Mouse (Mus musculus): Measurements from ENCODE around the gene Kpna3. TPM values are rescaled to one million over a fixed set of nuclear protein-coding genes. Genes with fewer than 3 reads are reported as not detected.
"Not testable (repeated sequence)": the region's sequence is repeated elsewhere in the genome, so short reads cannot be mapped to it uniquely, and the experiment has no call there.

Gene Kpna3
- total RNA-seq (2021): 10 to 100 TPM; 66.9 to 70.2 TPM
- long read RNA-seq, experiment 1, full-length matches to known transcripts: 41 of 56 reads
- long read RNA-seq, experiment 1, partial matches to known transcripts: 7 of 56 reads
- long read RNA-seq, experiment 1, other reads (novel, unspliced or antisense): 8 of 56 reads
- long read RNA-seq, experiment 2, full-length matches to known transcripts: 68 of 83 reads
- long read RNA-seq, experiment 2, partial matches to known transcripts: 7 of 83 reads
- long read RNA-seq, experiment 2, other reads (novel, unspliced or antisense): 8 of 83 reads

DNA sequence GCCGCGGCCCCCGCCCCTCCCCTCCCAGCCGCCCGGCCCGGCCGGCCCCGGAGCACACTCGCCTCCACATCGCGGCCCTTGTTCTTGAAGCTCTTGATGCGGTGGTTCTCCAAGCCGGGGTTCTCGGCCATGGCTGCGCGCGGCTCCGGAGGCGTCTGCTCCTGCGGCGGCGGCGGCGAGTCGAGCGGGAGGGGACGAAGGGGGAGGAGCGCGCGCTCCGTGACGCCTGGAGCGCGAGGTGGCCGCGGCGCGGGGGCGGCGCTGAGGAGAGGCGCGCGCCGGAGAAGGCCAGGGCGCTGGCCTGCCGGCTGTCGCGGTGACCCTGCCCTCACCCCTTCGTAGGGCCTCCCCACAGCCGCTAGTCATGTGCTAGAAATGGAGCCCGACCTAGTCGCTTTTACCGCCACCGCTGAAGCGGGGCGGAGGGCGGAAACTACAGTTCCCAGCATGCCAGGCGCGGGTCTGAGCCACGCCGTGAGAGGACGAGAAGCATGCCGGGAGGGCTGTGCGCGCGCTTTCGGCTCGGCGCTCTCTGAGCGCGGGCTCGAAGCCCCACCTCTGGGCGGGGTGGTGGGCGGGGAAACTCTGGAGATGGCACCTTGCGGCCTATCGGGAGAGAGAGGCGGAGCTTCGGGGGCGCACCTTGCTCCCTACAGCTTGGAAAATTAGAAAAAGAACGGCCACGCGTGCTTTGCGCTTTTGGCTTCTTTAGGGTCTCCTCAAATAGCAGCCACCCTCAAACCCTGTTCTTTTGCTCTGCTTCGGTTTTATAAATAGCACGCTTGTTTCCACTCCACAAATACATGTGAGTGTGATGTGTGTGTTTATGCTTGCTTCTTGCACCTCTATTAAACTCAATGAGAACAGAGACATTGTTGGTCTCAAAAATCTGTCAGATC lies at the start of gene Kpna3:
Kpna3 (minus strand) TSS at position 214 of the 899 bp plus-strand sequence.
- Histone ChIP-seq H3K27ac (peak within 1 kb of the TSS; percentile 96), H3K4me3 (peak within 1 kb of the TSS; percentile 70)
- TF ChIP-seq CTCF (conservative IDR thresholded peaks at IDR 0.05): no peak
- peak; percentile 95 to 97 for DNase-seq (ENCODE audit: low spot score in 2 of 2)

DNA sequence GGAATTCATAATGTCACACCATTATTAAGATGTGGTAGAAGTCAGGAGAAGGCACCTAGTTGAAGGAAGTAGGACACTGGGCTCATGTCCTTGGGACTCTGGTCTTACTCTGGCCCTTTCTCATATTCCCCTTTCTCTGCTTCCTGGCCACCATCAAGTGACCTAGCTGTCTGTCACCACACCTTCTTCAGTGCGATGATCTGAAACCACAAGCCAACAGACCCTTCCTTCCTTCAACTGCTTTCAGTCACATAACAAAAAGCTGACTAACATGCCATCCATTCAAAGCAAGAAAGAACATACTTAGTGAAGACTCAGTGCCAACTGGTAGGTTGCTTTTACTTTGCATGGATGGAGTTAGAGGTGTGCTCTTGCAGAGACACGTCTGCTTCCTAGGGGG lies 20.7 kb upstream of the Kpna3 start:
- no peak for TF ChIP-seq CTCF (conservative IDR thresholded peaks at IDR 0.05)
- Histone ChIP-seq H3K27ac (no peak overlapping the region), H3K4me3 (no peak overlapping the region)
- DNase-seq (ENCODE audit: low spot score in 2 of 2): no peak

DNA sequence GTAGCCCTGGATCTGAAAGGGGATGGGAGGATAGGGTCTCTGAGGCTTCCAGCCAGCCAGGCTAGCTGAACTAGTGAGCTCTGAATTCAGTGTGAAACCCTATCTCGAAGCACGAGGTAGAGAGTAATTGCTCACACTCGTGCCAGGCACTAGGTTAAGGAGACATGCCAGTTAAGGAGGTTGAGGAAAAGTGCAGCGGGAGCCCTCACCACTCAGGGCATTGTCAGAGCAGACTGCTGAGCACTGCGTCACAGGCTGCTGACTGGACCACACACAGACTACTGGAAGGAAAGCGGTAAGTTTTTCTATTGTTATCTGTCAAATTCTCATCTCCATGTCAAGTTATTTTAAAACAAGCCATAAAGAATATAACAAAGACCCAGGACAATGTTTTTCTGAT lies 17.8 kb upstream of the Kpna3 start:
- Histone ChIP-seq H3K27ac (no peak overlapping the region), H3K4me3 (no peak overlapping the region)
- DNase-seq (ENCODE audit: low spot score in 2 of 2): no peak
- no peak for TF ChIP-seq CTCF (conservative IDR thresholded peaks at IDR 0.05)

DNA sequence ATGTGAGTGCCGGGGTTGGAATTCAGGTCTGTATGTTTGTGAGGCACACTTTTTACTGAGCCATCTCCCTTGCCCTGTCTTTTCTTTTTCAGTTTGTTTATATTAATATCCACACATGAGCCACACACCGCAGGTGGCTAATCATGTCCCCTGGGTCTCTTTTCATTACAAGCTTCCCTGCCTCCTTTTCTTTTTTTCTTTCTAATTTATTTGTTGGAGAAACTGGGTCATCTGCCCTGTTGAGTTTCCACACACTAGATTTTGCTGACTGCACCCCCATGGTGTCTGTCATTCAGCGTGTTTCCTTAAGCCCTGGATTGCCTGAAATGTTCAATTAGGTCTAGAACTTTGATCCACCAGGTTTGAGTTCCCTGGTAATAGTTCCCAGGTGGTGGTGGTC lies 15.9 kb upstream of the Kpna3 start:
- DNase-seq (ENCODE audit: low spot score in 2 of 2): no peak
- Histone ChIP-seq H3K27ac (no peak overlapping the region), H3K4me3 (no peak overlapping the region)
- TF ChIP-seq CTCF (conservative IDR thresholded peaks at IDR 0.05): no peak

DNA sequence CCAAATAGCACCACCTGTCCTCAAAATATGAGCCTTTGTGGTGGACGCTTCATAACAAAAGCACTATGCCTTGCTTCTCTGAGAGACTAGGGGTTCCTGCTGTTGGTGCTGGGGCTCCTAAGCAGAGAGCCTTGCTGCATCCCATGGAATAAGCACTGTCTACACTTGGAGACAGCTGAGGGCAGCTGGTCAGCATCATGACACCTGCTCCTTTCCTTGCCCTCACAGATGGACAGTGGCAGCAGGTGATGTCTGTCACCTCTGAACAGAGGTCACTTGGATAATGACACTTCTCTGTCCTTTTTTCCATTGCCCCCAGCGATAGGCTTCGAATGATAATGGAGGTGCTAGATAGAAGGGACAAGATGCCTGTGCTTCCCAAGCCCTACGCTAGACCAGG lies 13.4 kb upstream of the Kpna3 start:
- no peak overlapping the region for H3K27ac ChIP-seq
- no peak for DNase-seq (ENCODE audit: low spot score in 2 of 2)
- TF ChIP-seq CTCF (conservative IDR thresholded peaks at IDR 0.05): no peak
- no peak overlapping the region for H3K4me3 ChIP-seq

DNA sequence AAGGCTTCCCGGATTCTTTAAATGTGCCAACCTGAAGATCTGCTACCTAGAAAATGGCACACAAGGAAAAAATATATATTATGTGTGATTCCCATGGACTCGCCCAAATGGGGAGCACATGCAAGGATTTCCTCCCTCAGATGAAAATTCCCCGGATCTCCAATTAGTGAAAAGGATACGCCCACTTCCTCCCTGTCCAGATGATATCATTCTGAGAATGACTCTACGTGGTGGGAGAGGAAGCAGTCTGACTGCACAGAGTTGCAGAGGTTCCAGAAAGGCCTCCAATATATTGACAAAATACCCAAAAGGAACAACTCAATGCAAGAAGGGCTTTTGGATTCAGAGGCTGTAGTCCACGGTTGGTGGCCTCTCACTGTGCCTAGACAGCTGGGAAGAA lies 12.8 kb upstream of the Kpna3 start:
- TF ChIP-seq CTCF (conservative IDR thresholded peaks at IDR 0.05): no peak
- no peak overlapping the region for H3K4me3 ChIP-seq
- no peak overlapping the region for H3K27ac ChIP-seq
- DNase-seq (ENCODE audit: low spot score in 2 of 2): no peak

- TF ChIP-seq CTCF (conservative IDR thresholded peaks at IDR 0.05): no peak
- DNase-seq (ENCODE audit: low spot score in 2 of 2): no peak
- no peak overlapping the region for H3K4me3 ChIP-seq
- no peak overlapping the region for H3K27ac ChIP-seq
Measured at GRCm38 (mm10) chr14:61447775-61448174, 8.1 kb upstream of the Kpna3 start.

DNA sequence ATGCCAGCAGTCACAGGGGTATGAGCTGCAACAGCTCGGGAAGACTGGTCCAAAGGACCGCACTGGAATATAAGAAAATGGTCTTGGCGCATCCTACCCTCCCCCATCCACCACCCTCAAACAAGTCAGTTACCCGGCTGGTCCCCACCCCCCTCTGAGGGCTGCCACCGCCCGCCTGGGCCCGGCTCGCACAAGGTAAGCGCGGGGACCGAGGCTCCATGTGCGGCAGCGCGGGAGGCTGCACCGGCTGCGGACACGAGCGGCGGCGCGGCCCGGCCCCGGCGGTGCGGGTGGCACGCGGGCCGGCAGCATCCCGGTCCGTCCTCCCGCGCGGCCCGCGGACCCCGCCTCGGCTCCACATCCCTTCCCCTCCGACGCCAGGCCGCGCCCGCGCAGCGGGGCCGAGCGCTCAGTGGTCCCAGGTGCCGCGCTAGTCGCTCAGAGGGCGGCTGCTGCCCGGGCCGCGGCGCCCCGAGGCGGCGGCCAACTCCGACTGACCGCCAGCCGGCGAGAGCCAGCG lies 473 bp downstream of the Kpna3 start:
- no peak for TF ChIP-seq CTCF (conservative IDR thresholded peaks at IDR 0.05)
- DNase-seq (ENCODE audit: low spot score in 2 of 2): peak; percentile 24 to 56
- Histone ChIP-seq H3K4me3 (peak overlapping the region; percentile 70), H3K27ac (peak overlapping the region; percentile 96)

GRCm38 (mm10) chr14:61438171-61438945 lies 1.3 kb downstream of the Kpna3 start:
- no peak for DNase-seq (ENCODE audit: low spot score in 2 of 2)
- Histone ChIP-seq H3K27ac (peak overlapping the region; percentile 96; the same call in 1 of the 2 replicates), H3K4me3 (peak overlapping the region; percentile 70)
- peak; percentile 55 for TF ChIP-seq CTCF (conservative IDR thresholded peaks at IDR 0.05)

DNA sequence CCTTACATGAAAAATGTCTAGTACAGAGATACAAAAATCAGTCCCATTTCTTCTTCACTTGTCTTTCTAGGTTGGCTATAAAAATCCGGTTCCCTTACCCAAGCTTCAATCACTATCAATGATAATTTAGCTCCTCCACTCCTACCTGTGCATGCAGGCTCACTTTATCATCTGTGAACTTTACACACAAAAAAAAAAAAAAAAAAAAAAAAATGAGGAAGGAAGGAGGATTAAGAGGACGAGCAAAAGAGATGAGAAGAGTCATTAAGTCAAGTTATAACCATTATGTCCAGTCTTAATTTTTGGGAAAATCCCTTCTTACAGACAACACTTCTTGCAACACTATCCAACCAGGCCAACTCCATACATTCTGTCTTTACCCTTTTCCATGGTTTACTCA lies 2.8 kb downstream of the Kpna3 start:
- TF ChIP-seq CTCF (conservative IDR thresholded peaks at IDR 0.05): no peak
- DNase-seq (ENCODE audit: low spot score in 2 of 2): no peak
- no peak overlapping the region for H3K27ac ChIP-seq
- no peak overlapping the region for H3K4me3 ChIP-seq

DNA sequence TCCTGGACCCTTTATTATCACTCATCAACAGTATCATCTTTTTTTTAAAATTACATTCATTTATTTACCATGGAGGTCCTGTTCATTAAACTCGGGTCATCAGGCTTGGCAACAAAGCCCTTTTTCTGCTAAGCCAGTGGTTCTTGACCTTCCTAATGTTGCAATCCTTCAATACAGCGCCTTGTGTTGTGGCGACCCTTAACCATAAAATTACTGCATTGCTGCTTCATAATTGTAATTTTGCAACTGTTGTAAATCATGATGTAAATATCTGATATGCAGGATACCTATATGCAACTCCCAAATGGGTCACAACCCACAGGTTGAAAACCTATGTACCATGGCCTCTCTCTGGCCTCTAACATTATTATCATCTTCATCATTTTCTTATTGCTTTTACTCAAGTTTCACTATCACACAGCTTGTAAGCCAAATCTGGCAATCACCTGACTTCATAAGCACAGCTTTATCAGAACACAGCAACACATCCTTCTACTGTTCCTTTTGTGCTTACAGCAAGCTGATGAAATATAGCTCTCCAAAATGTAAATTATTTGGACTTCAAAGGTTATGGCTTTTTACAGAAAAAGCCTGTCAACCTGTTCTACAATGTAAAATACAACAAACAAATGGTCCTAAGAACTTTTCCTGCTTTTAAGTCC lies 11.4 kb downstream of the Kpna3 start:
- no peak for TF ChIP-seq CTCF (conservative IDR thresholded peaks at IDR 0.05)

DNA sequence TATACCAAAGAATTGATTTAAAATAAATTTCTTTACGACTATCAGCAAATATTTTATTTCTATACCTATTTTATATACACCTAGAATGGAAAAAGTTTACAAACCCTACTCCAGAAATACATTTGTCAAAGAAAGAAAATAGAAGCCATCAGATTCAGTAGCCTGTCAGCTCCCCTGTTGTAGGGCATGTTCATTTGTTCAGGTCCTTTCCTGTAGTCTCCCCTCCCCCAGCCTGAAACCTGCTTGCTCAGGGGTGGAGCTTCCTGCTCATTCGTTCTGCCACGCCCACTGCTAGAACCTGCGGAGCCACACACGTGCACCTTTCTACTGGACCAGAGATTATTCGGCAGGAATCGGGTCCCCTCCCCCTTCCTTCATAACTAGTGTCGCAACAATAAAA lies 12.6 kb downstream of the Kpna3 start:
- not testable (repeated sequence) for H3K4me3 ChIP-seq; DNase-seq (ENCODE audit: low spot score in 2 of 2)

More for the DNA sequence above, 11.4 kb downstream of the Kpna3 start:
- no peak for DNase-seq (ENCODE audit: low spot score in 2 of 2)
- Histone ChIP-seq H3K4me3 (no peak overlapping the region), H3K27ac (no peak overlapping the region)

More for the DNA sequence above, 12.6 kb downstream of the Kpna3 start:
- H3K27ac ChIP-seq: not testable (repeated sequence)
